Mouse (Mus musculus): ENCODE measurements at regions not wholly inside any gene's neighbourhood (a gene's known extent, or its start where the extent isn't known, plus 50 kb on each side); places are given as distances from the start of the nearest gene placed in this dataset.
A peak's percentile ranks its signal among the peaks of the same experiment; 100 is the strongest.

DNA sequence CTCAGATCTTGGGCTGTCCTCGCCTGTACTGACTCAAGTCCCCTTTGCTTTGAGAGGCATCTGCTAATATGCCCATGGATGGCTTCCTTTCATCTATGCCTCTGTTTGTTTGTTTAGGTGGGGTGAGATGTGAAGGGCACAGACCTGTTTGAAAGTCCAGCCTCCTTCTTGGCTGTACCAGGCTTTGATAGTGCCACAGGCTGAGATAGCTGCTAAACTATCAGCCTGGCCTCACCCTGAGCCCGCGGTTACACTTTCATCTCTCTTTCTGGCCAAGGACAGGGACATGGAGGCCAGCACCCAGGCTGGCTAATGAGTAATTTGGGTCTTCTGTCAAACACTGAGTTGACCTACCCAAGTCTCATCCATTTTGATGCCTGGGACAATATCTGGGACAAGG lies 105.0 kb upstream of the Parp11 start:
- no peak for DNase-seq (ENCODE audit: low spot score in 2 of 2)

DNA sequence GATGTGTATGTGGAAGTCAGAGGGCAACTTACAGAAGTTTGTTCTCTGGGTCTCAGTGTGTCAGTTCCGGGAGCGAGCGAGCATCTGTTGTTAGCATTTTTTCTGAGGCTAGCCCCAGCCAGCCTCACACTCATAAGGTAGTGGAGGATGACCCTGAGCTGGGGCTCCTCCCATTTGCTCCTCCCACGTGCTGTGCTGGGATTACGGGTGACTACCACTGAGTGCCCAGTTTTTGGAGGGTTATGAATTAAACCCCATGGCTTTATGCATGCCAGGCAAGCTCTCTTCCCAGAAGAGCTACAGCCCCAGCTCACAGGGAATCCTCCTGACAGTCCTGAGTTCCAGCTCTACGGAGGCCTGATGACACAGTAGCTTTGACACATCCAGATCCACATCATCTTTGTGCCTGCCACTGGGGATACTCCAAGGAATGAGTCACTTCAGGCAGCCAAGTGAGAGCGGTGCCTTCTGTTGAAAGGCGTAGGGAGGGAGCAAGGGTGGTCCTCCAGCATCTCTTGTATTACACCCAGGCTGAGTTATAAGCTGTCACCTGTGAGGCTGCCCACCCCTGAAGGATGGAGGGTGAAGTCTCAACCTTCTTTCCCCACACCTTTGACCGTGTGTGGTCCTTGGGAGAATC lies 97.8 kb upstream of the Parp11 start:
- DNase-seq (ENCODE audit: low spot score in 2 of 2), result no peak

DNA sequence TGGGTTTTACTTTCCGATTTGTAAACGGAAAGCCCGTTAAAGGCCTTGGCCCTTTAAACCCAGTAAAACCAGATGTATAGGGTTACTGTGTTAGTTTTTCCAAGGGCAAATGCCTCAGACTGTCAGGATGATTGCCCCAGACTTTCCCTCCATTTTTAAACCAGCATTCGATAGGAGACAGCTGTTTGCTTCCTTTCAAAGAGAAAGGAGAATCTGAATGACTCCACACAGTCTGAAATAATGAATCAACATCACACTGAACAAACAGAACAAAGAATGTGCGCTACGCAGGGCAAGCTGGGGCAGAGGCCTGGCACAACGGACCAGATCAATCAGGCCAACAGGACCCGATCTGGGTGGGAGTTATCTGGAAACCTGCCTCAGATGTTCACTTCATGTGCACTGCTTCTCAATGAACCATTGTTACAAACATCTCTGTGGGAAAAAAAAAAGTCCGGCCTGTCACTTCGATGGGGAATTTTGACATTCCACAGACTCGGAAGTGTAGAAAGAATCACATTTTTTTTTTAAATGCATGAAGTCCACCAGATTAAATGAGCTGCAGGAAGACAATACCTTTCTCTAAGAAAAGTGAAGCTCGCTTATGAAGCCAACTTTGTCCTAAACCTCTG lies 97.0 kb upstream of the Parp11 start:
- DNase-seq (ENCODE audit: low spot score in 2 of 2), result no peak

DNA sequence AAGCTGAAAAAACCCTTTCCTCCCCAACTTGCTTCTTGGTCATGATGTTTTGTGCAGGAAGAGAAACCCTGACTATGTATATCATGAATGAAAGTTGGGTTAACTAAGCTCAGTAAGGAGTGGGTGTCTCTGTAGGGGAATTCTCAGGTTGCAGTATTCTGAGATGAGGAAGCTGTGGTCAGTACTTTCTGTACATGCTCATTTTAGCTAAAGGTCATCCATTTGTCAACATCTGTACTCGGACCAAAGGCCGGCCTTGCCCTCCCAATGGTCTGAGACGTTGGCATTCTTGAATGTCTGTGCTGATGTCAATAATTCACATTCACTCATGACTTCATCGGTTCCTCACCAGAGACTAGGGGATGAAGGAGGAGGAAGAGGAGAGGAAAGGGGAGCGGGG lies 94.9 kb upstream of the Parp11 start:
- no peak for DNase-seq (ENCODE audit: low spot score in 2 of 2)

DNA sequence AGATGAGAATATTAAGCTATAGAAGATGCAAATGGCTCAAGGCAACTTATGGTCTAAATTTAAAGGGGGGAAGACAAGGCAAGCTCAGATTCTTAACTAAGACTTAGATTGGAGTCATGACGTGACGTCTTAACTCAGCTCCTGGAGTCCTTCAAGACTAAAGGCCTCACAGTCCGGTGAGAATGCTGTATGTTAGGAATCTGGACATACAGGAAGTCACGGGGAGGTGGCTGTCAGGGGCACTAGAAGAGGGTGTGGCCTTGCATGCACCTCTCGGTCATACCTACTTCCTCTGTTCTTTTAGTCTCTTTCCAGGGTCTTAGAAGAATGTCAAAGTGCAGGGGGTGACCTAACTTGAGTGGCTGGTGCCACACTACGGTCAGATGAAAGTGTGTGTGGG lies 91.5 kb upstream of the Parp11 start:
- no peak for DNase-seq (ENCODE audit: low spot score in 2 of 2)

DNA sequence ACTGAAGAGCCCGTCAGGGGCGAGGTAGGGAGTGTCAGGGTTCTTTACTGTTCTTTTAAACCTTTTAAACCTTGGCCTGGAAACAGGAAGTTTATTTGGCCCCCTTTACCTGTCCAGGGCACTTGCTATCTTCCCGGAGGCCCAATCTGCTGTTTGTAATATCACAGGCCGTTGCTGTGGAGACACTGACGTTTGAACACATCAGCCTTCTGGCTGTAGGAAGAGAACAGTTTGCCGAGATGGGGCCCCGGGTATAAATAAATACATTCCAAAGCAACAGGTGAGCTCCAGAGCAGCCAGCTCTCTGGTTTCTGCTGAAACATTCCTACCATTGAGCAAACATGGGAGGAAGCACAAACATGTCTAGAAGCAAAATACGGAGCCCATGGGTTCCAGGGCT lies 90.2 kb upstream of the Parp11 start:
- DNase-seq (ENCODE audit: low spot score in 2 of 2), result no peak

DNA sequence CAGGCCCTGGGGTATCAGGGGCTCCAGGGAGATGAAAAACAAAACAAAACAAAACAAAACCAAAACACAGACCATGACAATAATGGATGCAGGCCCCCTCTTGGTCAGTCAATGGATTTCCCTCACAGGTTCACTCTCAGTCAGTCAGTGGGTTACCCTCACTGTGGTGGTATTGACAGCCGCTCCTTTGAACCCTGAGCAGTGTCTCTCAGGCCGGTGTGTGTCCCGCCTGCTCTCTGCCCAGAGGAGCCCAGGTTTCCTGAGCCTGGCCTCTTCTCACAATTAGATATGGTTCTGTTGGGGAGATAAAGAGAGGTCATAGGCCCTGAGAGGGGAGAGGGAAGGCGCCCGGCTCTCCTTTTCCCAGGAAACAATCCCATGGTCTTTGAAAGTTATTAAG lies 87.8 kb upstream of the Parp11 start:
- DNase-seq (ENCODE audit: low spot score in 2 of 2), result no peak

DNA sequence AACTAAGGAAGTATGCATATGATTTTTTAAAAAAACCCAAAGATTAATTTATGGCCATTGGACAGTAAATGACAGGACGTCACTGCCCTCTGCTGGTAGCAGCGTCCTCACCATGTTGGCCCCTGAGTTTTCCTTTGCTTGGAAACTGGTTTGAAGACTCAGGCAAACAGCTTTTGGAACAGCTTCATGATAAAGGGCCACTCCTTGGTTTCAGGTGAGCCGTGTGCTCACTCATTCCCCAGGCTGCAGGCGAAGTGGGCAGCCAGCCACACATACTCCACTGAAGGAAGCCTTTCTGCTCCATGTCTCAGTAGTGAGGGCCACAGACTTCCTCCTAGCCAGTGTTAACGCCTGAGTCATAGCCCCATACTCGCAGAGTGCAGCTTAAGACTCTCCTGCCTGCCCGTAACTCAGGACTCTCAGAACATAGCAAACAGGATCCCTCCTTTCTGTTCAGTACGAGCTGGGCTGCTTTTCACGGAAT lies 87.2 kb upstream of the Parp11 start:
- no peak for DNase-seq (ENCODE audit: low spot score in 2 of 2)

DNA sequence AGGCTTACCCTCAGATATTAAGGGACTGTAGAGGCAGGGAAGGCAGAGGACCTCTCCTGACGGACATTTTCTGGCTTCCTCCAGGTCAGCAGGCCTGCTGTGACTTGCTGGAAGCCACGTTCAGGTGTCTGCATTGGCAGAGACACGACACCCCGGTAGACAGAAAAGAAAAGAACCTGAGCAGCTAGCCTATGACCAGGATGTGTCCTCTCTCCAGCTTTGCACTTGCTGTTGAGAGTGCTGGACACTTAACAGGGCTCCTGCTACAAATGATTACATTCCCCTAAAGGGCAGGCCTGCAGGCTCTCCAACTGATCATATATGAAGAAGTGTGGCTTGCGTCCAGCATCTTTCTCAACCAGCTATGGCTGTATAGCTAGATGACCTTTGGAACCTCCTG lies 84.5 kb upstream of the Parp11 start:
- DNase-seq (ENCODE audit: low spot score in 2 of 2), result no peak

DNA sequence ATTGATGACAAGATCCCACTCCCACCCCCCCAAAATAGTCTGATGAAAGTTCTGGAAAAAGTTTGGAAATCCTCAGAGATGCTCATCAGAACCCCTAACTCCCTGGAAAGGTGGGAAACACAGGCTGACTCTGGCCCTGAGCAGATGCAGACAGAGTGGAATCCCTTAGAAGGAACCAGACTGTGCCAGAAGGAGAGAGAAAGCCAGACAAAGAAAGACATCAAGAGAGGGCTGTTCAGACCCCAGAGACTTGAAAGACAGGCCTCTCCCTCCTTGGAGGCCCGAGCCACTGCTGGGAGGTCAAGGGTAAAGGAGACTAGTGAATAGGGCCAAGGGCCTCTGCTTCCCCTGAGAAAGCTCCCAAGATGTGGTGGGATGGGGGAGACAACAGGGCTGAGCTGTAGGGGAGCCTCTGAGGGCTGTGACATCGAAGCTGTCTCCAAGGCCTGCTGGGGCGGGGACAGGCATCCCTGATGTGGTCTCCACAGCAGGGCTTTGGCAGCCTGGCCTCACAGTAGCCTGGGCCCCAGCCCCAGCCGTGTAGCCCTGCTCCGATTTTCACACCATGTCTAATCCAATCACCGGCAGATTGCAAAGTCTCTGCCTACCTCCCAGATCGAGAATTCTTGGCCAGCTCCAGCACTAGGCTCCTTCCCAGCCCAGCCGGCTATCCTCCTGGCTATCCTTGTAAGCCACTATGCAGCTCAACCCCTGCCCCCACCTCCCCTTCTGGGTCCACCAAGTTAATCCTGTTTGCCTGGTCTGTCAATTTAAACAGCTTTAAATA lies 83.5 kb upstream of the Parp11 start:
- DNase-seq (ENCODE audit: low spot score in 2 of 2), result no peak

DNA sequence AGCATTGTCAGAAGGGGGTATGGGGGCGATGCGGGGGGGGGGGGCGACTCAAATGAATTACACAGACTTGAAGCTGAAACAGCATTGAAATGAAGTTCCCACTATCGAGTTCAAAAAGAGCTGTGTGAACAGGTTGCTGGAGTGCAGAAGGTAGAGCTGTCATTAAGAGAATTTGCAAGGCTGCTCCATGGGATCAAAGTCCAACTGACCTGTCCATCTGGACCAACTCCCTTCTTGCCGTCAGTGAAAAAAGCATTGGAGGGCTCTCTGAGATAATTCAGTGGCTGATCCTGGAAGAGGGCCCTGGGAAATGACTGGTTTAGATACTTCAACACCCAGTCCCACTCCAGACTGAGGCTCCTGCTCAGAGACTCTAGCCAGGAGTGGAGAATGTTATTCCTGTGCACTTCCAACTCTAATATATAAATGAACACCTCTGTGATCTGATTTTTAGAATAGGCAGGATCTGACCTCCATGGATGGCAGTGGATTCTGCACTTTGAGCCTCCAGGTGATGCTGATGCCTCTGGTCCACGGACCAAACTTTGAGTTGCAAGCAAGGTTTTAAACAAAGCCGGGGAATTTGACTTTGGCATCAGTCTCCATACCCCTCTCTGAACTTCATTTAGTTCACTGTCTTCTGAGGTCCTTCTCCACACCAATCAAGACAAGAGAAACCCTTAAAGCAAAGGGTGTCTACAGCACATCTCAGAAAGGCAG lies 82.6 kb upstream of the Parp11 start:
- no peak for DNase-seq (ENCODE audit: low spot score in 2 of 2)

DNA sequence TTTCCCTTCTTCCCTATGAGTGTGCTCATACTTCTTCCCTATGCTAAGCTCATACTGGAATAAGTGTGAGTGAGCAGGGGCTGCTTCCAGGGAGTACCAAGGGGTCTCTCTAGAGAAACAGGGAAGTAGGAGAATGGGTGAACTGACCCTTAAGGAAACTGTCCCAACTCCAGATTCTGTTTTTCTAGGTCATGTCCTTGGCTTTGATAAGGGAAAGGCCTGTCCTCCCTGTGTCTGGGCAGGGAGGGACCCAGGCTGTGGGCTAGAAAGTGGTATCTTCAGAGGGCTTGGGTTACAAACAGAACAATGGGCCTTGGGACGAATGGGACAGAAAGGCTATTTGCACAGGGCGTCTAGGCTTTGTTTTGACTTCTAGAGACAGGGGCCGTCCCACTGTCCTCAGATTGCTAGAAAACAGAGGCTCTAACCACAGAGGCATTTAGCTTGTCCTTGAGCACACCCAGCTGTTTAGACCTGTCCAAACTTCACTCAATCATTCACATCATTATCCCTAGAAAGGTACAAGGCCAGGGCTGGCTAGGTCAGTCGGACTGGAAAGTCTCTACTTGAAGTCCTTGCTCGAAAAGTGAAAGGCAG lies 82.0 kb upstream of the Parp11 start:
- no peak for DNase-seq (ENCODE audit: low spot score in 2 of 2)

DNA sequence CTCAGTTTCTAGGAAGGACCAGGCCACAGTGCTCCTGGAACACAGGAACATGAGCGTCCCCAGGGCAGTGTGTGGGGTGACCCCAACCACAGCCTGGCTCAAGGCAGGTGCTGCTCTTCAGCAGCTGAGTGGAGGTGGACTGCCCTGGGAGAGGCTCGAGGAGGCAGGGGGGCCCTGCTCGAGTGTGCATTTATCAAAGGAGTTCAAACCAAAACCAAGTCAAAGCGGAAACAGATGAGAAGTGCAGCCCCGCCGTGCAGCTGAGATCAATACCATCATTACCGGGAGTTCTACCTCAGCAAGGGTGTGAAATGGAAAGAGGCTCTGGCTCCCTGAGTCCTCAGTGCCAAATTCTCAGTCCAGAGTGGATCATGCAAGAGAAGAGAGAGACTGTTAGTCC lies 81.4 kb upstream of the Parp11 start:
- DNase-seq (ENCODE audit: low spot score in 2 of 2), result no peak

DNA sequence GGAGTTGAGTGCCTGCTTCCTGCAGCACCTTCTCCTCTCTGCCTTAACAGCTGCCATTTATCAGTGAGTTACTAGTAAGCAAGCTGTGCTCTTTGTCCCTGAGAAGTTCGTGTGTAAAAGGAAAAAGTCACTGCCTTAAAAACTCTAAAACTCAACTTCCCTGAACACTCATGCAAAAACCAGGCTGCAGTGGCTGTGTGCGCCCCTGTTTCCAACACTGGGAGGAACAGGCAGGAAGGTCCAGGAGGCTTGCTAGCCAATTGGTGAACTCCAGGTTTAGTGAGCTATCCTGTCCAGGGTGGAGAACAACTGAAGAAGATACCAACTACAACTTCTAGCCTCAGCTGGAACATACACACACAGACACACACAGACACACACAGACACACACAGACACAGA lies 81.0 kb upstream of the Parp11 start:
- no peak for DNase-seq (ENCODE audit: low spot score in 2 of 2)

DNA sequence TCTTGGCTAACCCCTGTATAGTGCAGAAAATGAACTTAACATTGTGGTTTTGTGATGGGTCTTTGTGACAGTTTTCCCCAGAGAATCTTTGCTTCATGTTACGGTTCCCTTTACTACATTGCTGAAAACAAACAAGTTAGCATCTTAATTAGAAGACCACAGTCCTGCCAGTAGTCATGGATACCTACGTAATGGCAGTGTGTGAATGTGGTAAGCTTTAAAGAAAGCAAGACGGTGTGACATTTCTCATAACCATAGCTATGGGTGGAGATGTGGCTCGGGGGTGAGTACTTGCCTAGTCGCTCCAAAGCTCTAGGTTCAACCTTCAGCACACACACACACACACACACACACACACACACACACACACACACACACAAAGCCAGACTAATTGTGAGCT lies 73.6 kb upstream of the Parp11 start:
- no peak for DNase-seq (ENCODE audit: low spot score in 2 of 2)

DNA sequence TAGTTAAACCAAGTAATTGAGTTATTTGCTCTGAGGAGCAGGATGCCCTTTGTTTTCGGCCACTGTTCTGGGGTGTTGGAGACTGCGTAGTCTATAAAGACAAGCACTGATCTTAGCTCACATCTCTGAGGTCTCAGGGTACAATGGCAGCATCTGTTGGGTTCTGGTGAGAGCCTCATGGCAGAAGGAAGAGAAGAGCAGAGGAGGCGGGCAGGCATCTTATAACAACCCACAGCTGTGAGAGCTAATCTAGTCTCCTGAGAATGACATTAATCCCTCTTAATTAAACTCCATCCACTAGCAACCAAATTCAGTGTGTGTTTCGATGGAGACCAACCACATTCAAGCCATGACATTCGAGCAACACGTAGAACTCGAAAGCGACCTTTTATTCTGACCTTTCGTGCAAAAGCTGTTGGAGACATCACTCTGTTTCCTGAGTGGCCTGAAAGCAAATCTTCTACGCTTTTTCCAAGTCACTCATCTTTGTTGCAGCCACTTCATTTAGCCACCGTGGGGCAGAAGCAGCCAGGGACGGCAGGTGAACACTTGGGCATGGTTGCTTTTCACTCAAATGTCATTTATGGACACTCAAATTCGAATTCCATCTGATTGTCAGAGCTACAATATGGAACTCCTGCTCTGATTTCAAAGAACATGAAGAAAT lies 72.7 kb upstream of the Parp11 start:
- no peak for DNase-seq (ENCODE audit: low spot score in 2 of 2)

DNA sequence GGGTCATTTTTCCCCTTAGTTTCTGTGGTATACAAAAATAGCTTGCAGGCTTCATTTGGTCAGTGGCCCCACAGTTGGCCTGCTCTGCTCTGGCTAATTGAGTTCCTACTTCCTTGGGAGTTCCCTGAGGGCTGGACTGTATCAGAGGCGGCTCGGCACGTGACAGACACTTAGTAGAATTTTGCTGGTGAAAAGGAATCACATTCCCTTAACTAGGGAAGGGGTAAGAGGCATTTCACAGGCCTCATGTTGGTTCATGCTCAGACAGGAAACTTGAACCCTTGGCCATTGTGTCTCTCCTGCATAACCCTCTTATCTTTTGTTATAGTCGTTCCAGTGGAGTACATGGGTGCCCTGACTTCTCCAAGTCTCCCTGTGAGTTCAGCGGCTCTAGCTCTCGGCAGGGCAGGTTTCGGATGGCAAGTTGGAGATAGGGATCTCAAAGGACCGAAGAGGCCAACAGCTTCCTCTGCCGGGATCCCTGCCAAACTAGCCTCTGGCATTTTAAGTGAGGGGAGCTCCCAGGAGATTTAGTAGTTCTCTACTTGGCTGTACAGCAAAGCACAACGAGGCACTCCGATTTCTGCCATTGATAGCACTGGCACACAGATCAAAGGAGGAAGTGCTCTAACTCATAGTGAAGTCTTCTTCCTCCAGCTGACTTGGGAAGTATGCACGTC lies 72.0 kb upstream of the Parp11 start:
- DNase-seq (ENCODE audit: low spot score in 2 of 2), result peak; percentile 18 to 50

DNA sequence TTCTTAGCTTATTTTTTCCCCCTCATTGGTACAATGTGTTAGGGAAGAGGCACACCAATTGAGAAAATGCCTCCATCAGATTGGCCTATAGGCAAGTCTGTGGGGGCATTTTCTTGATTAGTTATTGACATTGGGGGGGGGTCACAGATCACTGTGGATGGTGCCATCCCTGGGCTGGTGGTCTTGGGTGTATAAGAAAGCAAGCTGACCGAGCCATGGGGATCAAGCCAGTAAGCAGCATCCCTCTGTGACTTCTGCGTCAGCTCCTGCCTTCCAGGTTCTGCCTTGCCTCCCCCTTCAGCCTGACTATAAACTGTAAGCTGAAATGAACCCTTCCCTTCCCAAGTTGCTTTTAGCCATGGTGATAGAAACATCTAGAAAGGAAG lies 71.5 kb upstream of the Parp11 start:
- DNase-seq (ENCODE audit: low spot score in 2 of 2), result no peak

DNA sequence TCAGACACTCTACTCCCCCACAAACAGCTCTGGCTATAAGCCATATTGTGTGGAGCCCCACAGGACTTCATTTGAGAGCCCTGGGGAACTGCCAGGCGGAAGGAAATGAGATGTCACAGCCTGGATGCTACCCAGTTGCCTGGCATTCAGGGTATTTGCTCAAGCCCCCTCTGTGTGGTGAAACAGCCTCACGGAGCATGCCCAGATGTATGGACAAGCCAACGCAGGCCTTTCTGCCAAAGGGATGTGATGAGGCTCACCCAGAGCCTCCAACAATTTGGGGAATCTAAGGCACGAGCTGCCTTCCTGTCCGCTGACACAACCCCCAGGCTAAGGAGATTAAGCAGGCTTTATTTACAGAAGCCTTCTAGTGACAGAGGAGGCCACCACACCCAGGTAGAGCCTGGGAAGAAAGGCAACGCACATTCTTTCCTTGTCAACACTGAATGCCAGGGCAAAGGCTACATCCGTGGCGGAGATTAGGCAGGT lies 70.9 kb upstream of the Parp11 start:
- DNase-seq (ENCODE audit: low spot score in 2 of 2), result no peak

DNA sequence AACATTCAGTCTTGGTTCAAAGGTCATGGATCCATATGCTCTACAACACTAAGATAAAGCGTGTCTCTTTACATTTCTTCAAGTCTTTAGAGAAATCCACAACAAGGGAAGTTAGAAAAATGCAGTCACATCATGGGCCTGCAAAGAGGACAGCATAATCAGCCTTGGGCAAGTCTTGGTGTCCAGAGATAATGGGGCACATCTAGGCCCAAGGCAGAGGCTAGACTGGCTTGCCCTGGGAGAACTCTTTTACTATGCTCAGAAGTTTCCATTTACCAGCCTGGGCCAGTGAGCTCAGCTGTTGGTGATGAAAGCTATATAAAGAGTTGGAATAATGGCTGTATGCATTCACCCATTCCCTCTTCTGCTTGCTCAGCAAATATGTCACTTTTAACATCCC lies 67.9 kb upstream of the Parp11 start:
- no peak for DNase-seq (ENCODE audit: low spot score in 2 of 2)
